Mouse (Mus musculus) thymus, postnatal 10 days (tissue): ENCODE results near the gene Krtcap2.

Source experiments
- DNase-seq, 2 experiments: peaks; one replicate each; pipeline ENCODE4 v3.0.0; 2021; ENCODE audit warnings: low spot score in 2 of 2

Krtcap2 gene

GRCm38 (mm10) chr3:89225321-89225815 is 20.4 kb upstream of the Krtcap2 start:
- DNase-seq, result no peak

GRCm38 (mm10) chr3:89225918-89226317 is 19.8 kb upstream of the Krtcap2 start:
- no peak for DNase-seq

- DNase-seq, result no peak
Measured at GRCm38 (mm10) chr3:89226361-89226760, 19.4 kb upstream of the Krtcap2 start.

GRCm38 (mm10) chr3:89226900-89227299 is 18.9 kb upstream of the Krtcap2 start, which contains the start of gene Mtx1:
Gene Mtx1 (minus strand): TSS chr3:89227088.
- DNase-seq, result no peak

GRCm38 (mm10) chr3:89227307-89228179 is 18.2 kb upstream of the Krtcap2 start:
- DNase-seq, result peak; percentile 16 to 23

GRCm38 (mm10) chr3:89228180-89228549 is 17.6 kb upstream of the Krtcap2 start:
- peak; percentile 66 to 91 for DNase-seq

GRCm38 (mm10) chr3:89228836-89229235 is 16.9 kb upstream of the Krtcap2 start, which contains the start of gene Muc1:
Gene Muc1 (plus strand): TSS chr3:89229057.
- no peak for DNase-seq

- DNase-seq, result no peak
Measured at GRCm38 (mm10) chr3:89229276-89229675, 16.5 kb upstream of the Krtcap2 start.

GRCm38 (mm10) chr3:89230561-89230960 is 15.2 kb upstream of the Krtcap2 start:
- DNase-seq, result no peak

GRCm38 (mm10) chr3:89231345-89231744 is 14.4 kb upstream of the Krtcap2 start:
- DNase-seq, result no peak

- no peak for DNase-seq
Measured at GRCm38 (mm10) chr3:89231772-89232275, 13.9 kb upstream of the Krtcap2 start.

- DNase-seq, result no peak
Measured at GRCm38 (mm10) chr3:89232614-89233013, 13.2 kb upstream of the Krtcap2 start.

GRCm38 (mm10) chr3:89233562-89234110 is 12.1 kb upstream of the Krtcap2 start:
- no peak for DNase-seq

GRCm38 (mm10) chr3:89236516-89236915 is 9.2 kb upstream of the Krtcap2 start:
- no peak for DNase-seq

GRCm38 (mm10) chr3:89237682-89238081 is 8.1 kb upstream of the Krtcap2 start:
- no peak for DNase-seq

- no peak for DNase-seq
Measured at GRCm38 (mm10) chr3:89238494-89238893, 7.3 kb upstream of the Krtcap2 start.

GRCm38 (mm10) chr3:89242331-89242895 is 3.4 kb upstream of the Krtcap2 start:
- DNase-seq, result peak in 1 of 2 experiments; percentile 21

- peak; percentile 71 to 75 for DNase-seq
Measured at GRCm38 (mm10) chr3:89243609-89244008, 2.2 kb upstream of the Krtcap2 start.

GRCm38 (mm10) chr3:89244158-89244981 is 1.4 kb upstream of the Krtcap2 start:
- peak; percentile 14 to 38 for DNase-seq

GRCm38 (mm10) chr3:89244982-89245687 is 631 bp upstream of the Krtcap2 start:
- DNase-seq, result peak; percentile 48 to 66
